Mouse (Mus musculus) cortical plate, adult 2 months (tissue): ENCODE results near the gene Akr1c13. TPM values are rescaled to one million over a fixed set of nuclear protein-coding genes. Genes with fewer than 3 reads are reported as not detected.
"Not testable (repeated sequence)": the region's sequence is repeated elsewhere in the genome, so short reads cannot be mapped to it uniquely, and the experiment has no call there.

Source experiments
- H3K27ac ChIP-seq: fragments of 200-500 bp; 2 replicates; pipeline ENCODE4 v1.5.1; 2012; ENCODE audit warnings: low read length, control low read depth, inconsistent platforms; ENCODE audit not compliant: insufficient read depth
- H3K4me1 ChIP-seq: fragments of 200-500 bp; 2 replicates; pipeline ENCODE4 v1.6.1; 2011; ENCODE audit warnings: low read length; ENCODE audit not compliant: control insufficient read depth, insufficient read depth
- H3K4me3 ChIP-seq: fragments of 200-500 bp; 2 replicates; pipeline ENCODE4 v1.5.1; 2011; ENCODE audit warnings: mild to moderate bottlenecking, low read length, control low read depth; ENCODE audit not compliant: insufficient read depth
- CTCF ChIP-seq: fragments of 200-500 bp; IDR thresholded peaks from 2 replicates; pipeline ENCODE4 v1.5.1; 2011; ENCODE audit warnings: mild to moderate bottlenecking, control low read depth, low read length; ENCODE audit not compliant: insufficient read depth; ENCODE audit errors: extremely low read depth
- POLR2A ChIP-seq: fragments of 200-500 bp; IDR thresholded peaks from 2 replicates; pipeline ENCODE4 v1.6.1; 2011; ENCODE audit warnings: mild to moderate bottlenecking, low read length, control low read depth; ENCODE audit not compliant: insufficient read depth; ENCODE audit errors: extremely low read depth
- polyA plus RNA-seq: library from polyadenylated mRNA; depleted of rRNA; stranded (reverse); fragments of >200 nt; gene quantifications from 2 replicates; pipeline ENCODE4 v1.2.3, GENCODE M21; 2012

The Akr1c13 gene
- polyA plus RNA-seq, 1 experiment = 0.38 TPM

DNA sequence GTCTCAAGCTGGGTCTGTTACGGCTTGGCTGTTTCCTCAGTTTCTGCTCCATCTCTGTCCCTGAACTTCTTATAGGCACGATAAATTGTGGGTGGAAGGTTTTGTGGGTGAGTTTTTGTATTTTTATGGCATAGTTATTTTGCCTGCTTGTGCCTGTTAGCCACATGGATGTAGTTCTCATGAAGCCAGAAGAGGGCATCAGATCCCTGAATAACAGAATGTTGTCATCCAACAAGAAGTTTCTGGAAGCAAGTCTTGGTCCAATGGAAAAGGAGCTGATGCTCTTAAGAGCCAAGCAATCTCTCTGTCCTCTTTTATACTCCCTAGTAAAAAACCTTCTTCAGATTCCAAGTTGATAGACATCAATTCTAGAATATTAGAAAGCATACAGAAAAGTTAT, 2.8 kb upstream of the Akr1c13 start:
- H3K4me3 ChIP-seq = no peak overlapping the region
- H3K27ac ChIP-seq = no peak overlapping the region
- no peak for TF ChIP-seq POLR2A
- TF ChIP-seq CTCF = peak; percentile 21; the same call in 1 of the 2 replicates
- H3K4me1 ChIP-seq = no peaks in the 10 kb centered on the region

GRCm38 (mm10) chr13:4192511-4192910, 1.6 kb downstream of the Akr1c13 start:
- Histone ChIP-seq H3K4me3 (no peak overlapping the region), H3K27ac (no peak overlapping the region), H3K4me1 (no peaks in the 10 kb centered on the region)
- no peak for TF ChIP-seq POLR2A
- no peak for TF ChIP-seq CTCF

GRCm38 (mm10) chr13:4206147-4206903, 15.4 kb downstream of the Akr1c13 start:
- H3K4me3 ChIP-seq = no peak overlapping the region
- TF ChIP-seq POLR2A = no peak
- TF ChIP-seq CTCF = no peak
- no peak overlapping the region for H3K27ac ChIP-seq
- no peaks in the 10 kb centered on the region for H3K4me1 ChIP-seq

DNA sequence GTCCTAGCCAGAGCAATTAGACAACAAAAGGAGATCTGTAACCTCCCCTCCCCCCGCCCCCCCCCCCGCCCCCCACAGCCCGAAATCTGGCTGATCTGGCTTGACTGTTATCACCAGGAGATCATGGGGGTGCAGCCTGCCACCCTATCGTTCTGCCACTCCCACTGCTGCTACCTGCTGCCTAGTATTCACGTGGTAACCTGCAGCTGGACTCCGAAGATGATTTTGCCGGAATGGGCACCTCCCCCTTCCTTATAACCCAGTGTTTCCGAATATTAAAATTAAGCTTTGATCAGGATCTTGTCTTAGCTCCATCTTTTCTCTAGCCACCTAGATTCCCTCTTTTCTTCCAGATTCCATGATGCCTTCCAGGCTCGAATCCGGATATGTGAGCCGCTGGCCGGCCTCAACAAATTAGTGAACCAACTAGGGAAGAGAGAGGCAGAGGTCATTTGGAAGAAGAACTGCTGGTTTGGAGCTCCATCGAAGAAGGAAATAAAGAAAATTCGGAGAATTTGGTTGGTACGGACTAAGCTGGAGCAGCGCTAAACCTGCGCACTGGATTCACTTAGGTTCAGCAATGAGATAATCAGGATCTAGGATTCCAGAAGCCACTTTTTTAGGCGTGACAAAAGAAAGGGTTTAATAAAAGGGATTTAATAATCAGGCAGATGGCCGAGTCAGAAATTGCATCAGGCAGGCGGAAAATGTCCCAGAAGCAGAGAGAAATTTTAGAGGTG, 20.8 kb downstream of the Akr1c13 start:
- H3K27ac ChIP-seq = no peak overlapping the region
- H3K4me1 ChIP-seq = no peaks in the 10 kb centered on the region
- no peak overlapping the region for H3K4me3 ChIP-seq
- TF ChIP-seq POLR2A (no peak), CTCF (no peak)

DNA sequence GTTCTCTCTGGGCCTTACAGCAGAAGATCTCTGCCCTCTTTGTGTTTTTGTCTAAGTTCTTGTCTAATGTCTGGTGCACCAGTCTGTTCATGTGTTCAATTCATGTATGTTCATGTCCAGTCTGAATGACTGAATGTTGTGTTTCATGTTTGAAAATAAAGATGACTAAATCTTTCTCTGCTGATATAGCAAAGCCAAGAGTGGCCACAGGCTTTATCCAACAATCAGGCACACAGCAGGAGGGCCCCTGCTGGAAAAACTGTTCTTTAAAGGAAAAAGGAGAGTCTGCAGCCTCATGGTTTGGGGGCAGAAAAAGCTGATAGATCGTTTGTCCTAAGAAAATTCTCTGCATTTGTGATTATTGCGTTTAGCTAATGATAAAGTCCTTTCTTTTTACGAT, 21.4 kb downstream of the Akr1c13 start:
- H3K4me3 ChIP-seq = no peak overlapping the region
- no peaks in the 10 kb centered on the region for H3K4me1 ChIP-seq
- H3K27ac ChIP-seq = no peak overlapping the region
- TF ChIP-seq POLR2A (no peak), CTCF (no peak)

DNA sequence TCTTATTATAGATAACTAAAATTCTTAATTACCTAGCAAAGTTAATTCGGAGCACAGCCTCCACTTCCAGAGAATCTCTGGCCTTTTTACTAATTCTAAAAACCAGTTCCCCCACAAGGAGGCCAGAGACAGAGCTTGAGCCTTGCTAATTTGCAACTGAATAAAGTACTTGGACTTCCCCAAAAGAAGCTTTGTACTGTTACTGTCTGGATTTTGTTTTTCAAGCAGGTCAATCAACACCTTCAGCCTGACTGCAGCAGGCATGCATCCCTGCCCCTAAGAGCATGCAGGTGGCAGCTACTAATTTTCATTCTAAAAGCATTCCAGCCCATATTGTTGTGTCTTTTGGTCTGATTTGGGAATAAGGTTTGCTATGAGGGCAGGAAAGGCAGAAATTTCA, 24.5 kb downstream of the Akr1c13 start:
- H3K4me3 ChIP-seq, H3K27ac ChIP-seq, H3K4me1 ChIP-seq: not testable (repeated sequence)

GRCm38 (mm10) chr13:4228441-4228840, 37.5 kb downstream of the Akr1c13 start, which contains the start of gene Akr1c19:
Gene Akr1c19, plus strand, starts transcription at chr13:4228700.
- no peak within 1 kb of the TSS for H3K27ac ChIP-seq
- TF ChIP-seq POLR2A (no peak), CTCF (no peak)
- H3K4me3 ChIP-seq = no peak within 1 kb of the TSS
- H3K4me1 ChIP-seq = no peaks in the 10 kb centered on the region

DNA sequence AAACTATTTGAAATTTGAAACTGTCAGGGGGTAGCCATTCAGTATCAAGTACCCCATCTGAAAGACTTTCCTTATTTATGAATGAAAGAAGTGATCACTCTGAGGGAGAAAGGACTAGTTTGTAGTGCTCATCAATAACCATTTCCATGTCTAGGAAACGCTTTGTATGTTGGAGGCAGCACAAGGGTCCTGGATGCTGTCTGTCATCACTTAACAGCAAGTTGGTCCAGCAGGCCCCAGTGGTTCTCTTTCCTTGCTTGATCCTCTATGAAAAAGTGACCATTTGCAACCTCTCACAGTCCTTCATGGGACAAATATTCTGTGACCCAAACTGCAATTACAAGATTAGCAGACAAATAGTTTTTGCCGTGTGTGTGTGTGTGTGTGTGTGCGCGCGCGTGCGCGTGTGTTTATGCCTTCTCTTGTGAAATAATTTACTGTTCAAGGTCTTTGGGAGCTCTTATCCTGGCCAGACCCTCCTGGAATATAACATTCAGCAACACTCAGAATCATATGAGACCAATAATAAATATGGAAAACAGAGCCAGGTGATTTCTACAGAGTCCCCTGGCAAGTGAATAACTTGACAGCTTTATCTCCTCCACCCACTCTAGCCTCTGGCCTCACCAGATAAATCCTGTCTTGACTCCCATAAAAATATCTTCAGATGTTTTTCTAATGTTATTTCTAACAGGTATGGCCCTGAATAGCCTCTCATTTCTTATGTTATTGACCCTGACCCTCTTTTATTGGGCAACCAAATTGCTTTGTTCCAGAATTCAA, 40.1 kb downstream of the Akr1c13 start:
- no peak overlapping the region for H3K27ac ChIP-seq
- TF ChIP-seq POLR2A (no peak), CTCF (no peak)
- H3K4me1 ChIP-seq = no peaks in the 10 kb centered on the region
- no peak overlapping the region for H3K4me3 ChIP-seq

GRCm38 (mm10) chr13:4233135-4233534, 42.2 kb downstream of the Akr1c13 start:
- H3K4me3 ChIP-seq = no peak overlapping the region

More at GRCm38 (mm10) chr13:4233135-4233534, 42.2 kb downstream of the Akr1c13 start:
- TF ChIP-seq CTCF (no peak), POLR2A (no peak)
- Histone ChIP-seq H3K27ac (no peak overlapping the region), H3K4me1 (no peaks in the 10 kb centered on the region)
